Mouse (Mus musculus) liver, adult (tissue): ENCODE data around the gene Cltc.

Experiments
- GATA4 ChIP-seq: IDR thresholded peaks from 2 replicates; pipeline ENCODE4 v1.6.1; 2014; ENCODE audit warnings: mild to moderate bottlenecking, low read length; ENCODE audit not compliant: insufficient replicate concordance

Gene Cltc

DNA sequence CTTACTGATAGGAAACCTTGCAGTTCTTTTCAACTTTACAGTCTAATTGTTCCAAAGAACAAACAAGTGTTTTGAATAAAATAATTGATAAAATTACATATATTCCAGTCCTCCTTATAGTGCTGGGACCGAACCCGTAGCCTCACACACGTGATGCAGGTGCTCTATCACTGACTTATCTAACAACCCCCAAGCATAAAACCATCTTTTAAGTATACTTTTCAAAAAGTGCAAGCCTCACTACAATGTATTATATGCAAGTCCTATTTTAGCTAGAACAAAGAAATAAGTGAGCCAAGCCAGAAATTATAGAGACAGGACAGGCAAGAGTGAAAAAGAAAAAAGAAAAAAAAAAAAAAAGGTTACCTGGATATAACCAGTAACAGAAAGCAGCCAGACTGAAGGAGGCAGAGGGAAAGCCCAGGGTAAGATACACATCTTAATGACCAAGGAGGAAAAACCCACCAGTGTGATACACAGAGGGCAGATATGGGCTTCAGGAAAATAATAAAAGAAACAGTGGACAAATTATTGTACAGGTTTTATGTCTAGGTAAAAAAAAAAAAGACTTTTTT is 110.4 kb downstream of the Cltc start:
- no peak for TF ChIP-seq GATA4

GRCm38 (mm10) chr11:86646136-86646834 is 111.1 kb downstream of the Cltc start:
- TF ChIP-seq GATA4, result no peak

DNA sequence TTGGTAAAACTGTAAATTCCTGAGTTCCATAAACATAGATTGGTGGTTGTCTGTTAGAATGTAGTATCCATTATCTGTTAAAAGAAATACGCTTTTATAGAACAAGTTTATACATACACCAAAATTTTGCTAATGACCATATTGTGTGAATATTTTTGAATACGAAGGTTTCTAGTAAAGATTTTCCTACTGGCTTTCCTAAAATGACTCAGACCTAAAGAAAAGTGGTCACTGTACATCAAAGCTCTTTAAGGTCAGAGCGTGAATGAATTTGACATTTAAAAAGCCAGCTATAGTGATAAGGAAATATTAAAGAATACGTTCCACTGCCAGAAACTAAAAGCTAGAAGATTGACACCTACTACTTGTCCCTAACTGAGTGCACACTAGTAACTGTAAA is 112.8 kb downstream of the Cltc start:
- no peak for TF ChIP-seq GATA4
